Mouse (Mus musculus) cerebellum, postnatal 14 days (tissue): Measurements from ENCODE around the gene Dhodh.

Experiments
- DNase-seq, 2 experiments: peaks; one replicate each; pipeline ENCODE4 v3.0.0; 2021; ENCODE audit warnings: mixed read lengths in 2 of 2

The Dhodh gene

GRCm38 (mm10) chr8:109584830-109585229, 23.6 kb downstream of the Dhodh start:
- DNase-seq = no peak

GRCm38 (mm10) chr8:109584293-109584692, 24.2 kb downstream of the Dhodh start:
- no peak for DNase-seq

- no peak for DNase-seq
Measured at GRCm38 (mm10) chr8:109578900-109579301, 29.6 kb downstream of the Dhodh start, which contains the start of gene Hp. Gene Hp, minus strand, starts transcription at chr8:109579172.

- DNase-seq = no peak
Measured at GRCm38 (mm10) chr8:109576311-109576710, 32.2 kb downstream of the Dhodh start.

GRCm38 (mm10) chr8:109571139-109571538, 37.3 kb downstream of the Dhodh start:
- no peak for DNase-seq

GRCm38 (mm10) chr8:109565498-109566333, 42.8 kb downstream of the Dhodh start, which contains the start of the genes Dhx38 and Txnl4b:
Gene Dhx38, minus strand, starts transcription at chr8:109565861.
Gene Txnl4b, plus strand, starts transcription at chr8:109565892.
- DNase-seq = peak; percentile 99

- DNase-seq = no peak
Measured at GRCm38 (mm10) chr8:109564766-109565165, 43.7 kb downstream of the Dhodh start.

GRCm38 (mm10) chr8:109563881-109564280, 44.6 kb downstream of the Dhodh start:
- no peak for DNase-seq

GRCm38 (mm10) chr8:109551663-109552062, 56.8 kb downstream of the Dhodh start:
- DNase-seq = peak in 1 of 2 experiments; percentile 44

GRCm38 (mm10) chr8:109544049-109544448, 64.4 kb downstream of the Dhodh start:
- no peak for DNase-seq

- DNase-seq = no peak
Measured at GRCm38 (mm10) chr8:109542748-109543519, 65.5 kb downstream of the Dhodh start.

- no peak for DNase-seq
Measured at GRCm38 (mm10) chr8:109542165-109542564, 66.3 kb downstream of the Dhodh start.
